Mouse (Mus musculus) bone marrow, adult 2 months (tissue): ENCODE measurements at regions not wholly inside any gene's neighbourhood (a gene's known extent, or its start where the extent isn't known, plus 50 kb on each side); places are given as distances from the start of the nearest gene placed in this dataset.

ENCODE experiments used
- CTCF ChIP-seq: fragments of 200-500 bp; IDR thresholded peaks from 2 replicates; pipeline ENCODE4 v1.5.1; 2011; ENCODE audit warnings: low read length, control low read depth; ENCODE audit not compliant: control insufficient read depth, insufficient read depth
- POLR2A ChIP-seq: fragments of 200-500 bp; IDR thresholded peaks from 2 replicates; pipeline ENCODE4 v1.6.1; 2011; ENCODE audit warnings: low read depth, mild to moderate bottlenecking, control low read depth, low read length, borderline replicate concordance; ENCODE audit not compliant: control insufficient read depth

GRCm38 (mm10) chr6:66224164-66224903, 271.9 kb downstream of the 4930544G11Rik start:
- no peak for TF ChIP-seq CTCF
- no peak for TF ChIP-seq POLR2A
